ENCODE assay signal across 34 mouse cellular contexts in genomic region chr15:78177257-78177656, GRCm38 (mm10). TPM values are rescaled to one million over a fixed set of nuclear protein-coding genes. Genes with fewer than 3 reads are reported as not detected.
DNase-seq lines count a peak whose midpoint lies in the region; ATAC-seq lines count a peak whose summit lies in the region.
"Had no signal": no experiment of that assay in that cellular context is flagged by ENCODE, and none has a peak within 500 bp of the region (broad histone marks: within the 10 kb centered on the region; RNA-seq: fewer than 3 reads in every experiment).

No protein-coding gene starts in this region.

- H3K36me3 ChIP-seq in hindbrain, embryonic 13.5 days: no peaks in the 10 kb centered on the region
- no peaks in the 10 kb centered on the region for H3K36me3 ChIP-seq in hindbrain, embryonic 14.5 days (replicated peaks; ENCODE audit: control insufficient read depth, insufficient read depth)
- no peaks in the 10 kb centered on the region for H3K36me3 ChIP-seq in midbrain, embryonic 12.5 days
- no peaks in the 10 kb centered on the region for H3K36me3 ChIP-seq in midbrain, embryonic 15.5 days (replicated peaks)
- no peaks in the 10 kb centered on the region for H3K36me3 ChIP-seq in embryonic facial prominence, embryonic 14.5 days (ENCODE audit: control insufficient read depth, insufficient read depth, low read length)
- H3K36me3 ChIP-seq: embryonic facial prominence, embryonic 15.5 days; heart, embryonic 10.5 days; limb, embryonic 12.5 days; liver, embryonic 15.5 days had no signal

- no peak for ATAC-seq in hindbrain, embryonic 13.5 days (ENCODE audit: low FRiP score)
- ATAC-seq in hindbrain, embryonic 14.5 days (ENCODE audit: low FRiP score): no peak
- no peak for ATAC-seq in midbrain, embryonic 12.5 days (ENCODE audit: low FRiP score, low read depth)
- ATAC-seq in midbrain, embryonic 15.5 days (replicated peaks): no peak
- no peak for ATAC-seq in embryonic facial prominence, embryonic 14.5 days (ENCODE audit: low read depth)
- ATAC-seq: forebrain, embryonic 13.5 days; intestine, embryonic 16.5 days; Patski had no signal

- H3K9me3 ChIP-seq in hindbrain, embryonic 13.5 days: no peaks in the 10 kb centered on the region
- no peaks in the 10 kb centered on the region for H3K9me3 ChIP-seq in hindbrain, embryonic 14.5 days (ENCODE audit: control insufficient read depth, low read length)
- H3K9me3 ChIP-seq in midbrain, embryonic 12.5 days: no peaks in the 10 kb centered on the region
- no peaks in the 10 kb centered on the region for H3K9me3 ChIP-seq in midbrain, embryonic 15.5 days
- H3K9me3 ChIP-seq in embryonic facial prominence, embryonic 14.5 days (ENCODE audit: control insufficient read depth, low read length): no peaks in the 10 kb centered on the region
- H3K9me3 ChIP-seq: embryonic facial prominence, embryonic 15.5 days; forebrain, embryonic 13.5 days; G1E; heart, embryonic 10.5 days; limb, embryonic 12.5 days; liver, embryonic 15.5 days had no signal

- no peak overlapping the region for H3K9ac ChIP-seq in hindbrain, embryonic 13.5 days
- H3K9ac ChIP-seq in hindbrain, embryonic 14.5 days: no peak overlapping the region
- no peak overlapping the region for H3K9ac ChIP-seq in midbrain, embryonic 12.5 days (replicated peaks)
- no peak overlapping the region for H3K9ac ChIP-seq in midbrain, embryonic 15.5 days
- H3K9ac ChIP-seq in embryonic facial prominence, embryonic 14.5 days (ENCODE audit: low read depth, low read length): no peak overlapping the region
- H3K9ac ChIP-seq: embryonic facial prominence, embryonic 15.5 days; forebrain, embryonic 13.5 days; limb, embryonic 12.5 days; liver, embryonic 15.5 days; lung, embryonic 14.5 days had no signal

- peak; percentile 4 for DNase-seq in embryo, embryonic 10.5 days (ENCODE audit: low spot score)
- DNase-seq in embryo, embryonic 9.5 days (ENCODE audit: extremely low spot score): no peak
- DNase-seq in hindbrain, embryonic 14.5 days (ENCODE audit: low spot score): no peak
- DNase-seq in embryonic facial prominence, embryonic 14.5 days (ENCODE audit: low spot score): peak; percentile 29
- no peak for DNase-seq in frontal cortex, postnatal 36 days (ENCODE audit: low spot score in 2 of 2)
- DNase-seq: adrenal gland, postnatal 10 days; cerebellum, adult 8-10 months; cerebellum, postnatal 25 days; gastrocnemius, postnatal 14 days; heart, postnatal 36 days; kidney, adult 8-10 months; kidney, postnatal 4 days; lung, embryonic 14.5 days; right cerebral cortex, postnatal 4 days; thymus, adult 18-20 months; thymus, postnatal 36 days had no signal

- no peak overlapping the region for H3K4me2 ChIP-seq in hindbrain, embryonic 13.5 days
- H3K4me2 ChIP-seq in hindbrain, embryonic 14.5 days (replicated peaks): no peak overlapping the region
- H3K4me2 ChIP-seq in midbrain, embryonic 12.5 days (replicated peaks): no peak overlapping the region
- H3K4me2 ChIP-seq in midbrain, embryonic 15.5 days: no peak overlapping the region
- no peak overlapping the region for H3K4me2 ChIP-seq in embryonic facial prominence, embryonic 14.5 days (ENCODE audit: low read depth, low read length)
- H3K4me2 ChIP-seq: embryonic facial prominence, embryonic 15.5 days; forebrain, embryonic 13.5 days; limb, embryonic 12.5 days; liver, embryonic 15.5 days; lung, embryonic 14.5 days had no signal

- H3K27me3 ChIP-seq in hindbrain, embryonic 13.5 days: 0 out of 2 replicates have a peak, but pooled peaks cover 4% of the 10 kb centered on the region
- no peaks in the 10 kb centered on the region for H3K27me3 ChIP-seq in hindbrain, embryonic 14.5 days (ENCODE audit: control insufficient read depth, insufficient read depth, low read length)
- H3K27me3 ChIP-seq in midbrain, embryonic 12.5 days: no peaks in the 10 kb centered on the region
- H3K27me3 ChIP-seq in midbrain, embryonic 15.5 days (replicated peaks): no peaks in the 10 kb centered on the region
- peaks cover 3% of the 10 kb centered on the region; the same call in 1 of the 2 replicates for H3K27me3 ChIP-seq in embryonic facial prominence, embryonic 14.5 days (replicated peaks; ENCODE audit: control insufficient read depth, insufficient read depth, low read length)
- H3K27me3 ChIP-seq: forebrain, embryonic 13.5 days had no signal

- WGBS in hindbrain, embryonic 13.5 days: 59% methylated on average over 10 of the region's 10 CpGs
- WGBS in hindbrain, embryonic 14.5 days: 64% methylated on average over 10 of the region's 10 CpGs
- WGBS in midbrain, embryonic 12.5 days: 67% methylated on average over 10 of the region's 10 CpGs
- WGBS in midbrain, embryonic 15.5 days: 70% methylated on average over 10 of the region's 10 CpGs
- 64% methylated on average over 10 of the region's 10 CpGs for WGBS in embryonic facial prominence, embryonic 14.5 days

- H3K4me1 ChIP-seq in hindbrain, embryonic 13.5 days (replicated peaks): peaks cover 64% of the 10 kb centered on the region
- peaks cover 37% of the 10 kb centered on the region for H3K4me1 ChIP-seq in hindbrain, embryonic 14.5 days (replicated peaks; ENCODE audit: control insufficient read depth, insufficient read depth, low read length)
- H3K4me1 ChIP-seq in midbrain, embryonic 12.5 days: peaks cover 45% of the 10 kb centered on the region
- H3K4me1 ChIP-seq in midbrain, embryonic 15.5 days: peaks cover 42% of the 10 kb centered on the region
- peaks cover 19% of the 10 kb centered on the region for H3K4me1 ChIP-seq in embryonic facial prominence, embryonic 14.5 days (ENCODE audit: control insufficient read depth, insufficient read depth, low read length)

- H3K4me3 ChIP-seq in hindbrain, embryonic 13.5 days: no peak overlapping the region
- H3K4me3 ChIP-seq in hindbrain, embryonic 14.5 days (replicated peaks; ENCODE audit: low read length): no peak overlapping the region
- no peak overlapping the region for H3K4me3 ChIP-seq in midbrain, embryonic 12.5 days
- H3K4me3 ChIP-seq in midbrain, embryonic 15.5 days: no peak overlapping the region
- no peak overlapping the region for H3K4me3 ChIP-seq in embryonic facial prominence, embryonic 14.5 days (ENCODE audit: low read depth, low read length)
- H3K4me3 ChIP-seq: embryonic facial prominence, embryonic 15.5 days; forebrain, embryonic 13.5 days; heart, embryonic 10.5 days; left cerebral cortex, adult 2 months; limb, embryonic 12.5 days; liver, embryonic 15.5 days had no signal

- H3K27ac ChIP-seq in hindbrain, embryonic 13.5 days: 0 out of 2 replicates have a peak overlapping the region, but pooled peaks have one; percentile 55
- no peak overlapping the region for H3K27ac ChIP-seq in hindbrain, embryonic 14.5 days
- 0 out of 2 replicates have a peak overlapping the region, but pooled peaks have one; percentile 16 for H3K27ac ChIP-seq in midbrain, embryonic 12.5 days (replicated peaks)
- H3K27ac ChIP-seq in midbrain, embryonic 15.5 days: no peak overlapping the region
- no peak overlapping the region for H3K27ac ChIP-seq in embryonic facial prominence, embryonic 14.5 days (replicated peaks; ENCODE audit: low read depth, low read length)
- H3K27ac ChIP-seq: embryonic facial prominence, embryonic 15.5 days; forebrain, embryonic 13.5 days; heart, embryonic 10.5 days; kidney, postnatal 0 days; left cerebral cortex, adult 2 months; limb, embryonic 12.5 days; liver, embryonic 15.5 days; stomach, postnatal 0 days had no signal

RNA-seq across cellular contexts. Expression of gene Ift27, which starts 3.4 kb away (rescaled TPM):
- polyA plus RNA-seq in hindbrain, embryonic 13.5 days (2015; fragmentation: Nextera tagmentation; extraction: Ambion mirVana): 106 and 111 TPM in 2 replicates
- 105 and 108 TPM in 2 replicates for polyA plus RNA-seq in hindbrain, embryonic 14.5 days (2014; fragmentation: Nextera tagmentation; extraction: Ambion mirVana)
- polyA plus RNA-seq in midbrain, embryonic 12.5 days (2016; fragmentation: Nextera tagmentation; extraction: Ambion mirVana): 114 and 120 TPM in 2 replicates
- 100 and 106 TPM in 2 replicates for polyA plus RNA-seq in midbrain, embryonic 15.5 days (2015; fragmentation: Nextera tagmentation; extraction: Ambion mirVana)
- 84.7 and 96.6 TPM in 2 replicates for polyA plus RNA-seq in embryonic facial prominence, embryonic 14.5 days (2014; fragmentation: Nextera tagmentation; extraction: Ambion mirVana)

RNA-seq across cellular contexts. Expression of gene Pvalb, which starts 28.9 kb away (rescaled TPM):
- 6.7 and 13.6 TPM in 2 replicates for polyA plus RNA-seq in hindbrain, embryonic 13.5 days (2015; fragmentation: Nextera tagmentation; extraction: Ambion mirVana)
- 6.8 and 8.7 TPM in 2 replicates for polyA plus RNA-seq in hindbrain, embryonic 14.5 days (2014; fragmentation: Nextera tagmentation; extraction: Ambion mirVana)
- polyA plus RNA-seq in midbrain, embryonic 12.5 days (2016; fragmentation: Nextera tagmentation; extraction: Ambion mirVana): 0.38 TPM in 1 of 2 replicates, not detected in the other
- 1.7 and 3.0 TPM in 2 replicates for polyA plus RNA-seq in midbrain, embryonic 15.5 days (2015; fragmentation: Nextera tagmentation; extraction: Ambion mirVana)
- 2.5 and 3.4 TPM in 2 replicates for polyA plus RNA-seq in embryonic facial prominence, embryonic 14.5 days (2014; fragmentation: Nextera tagmentation; extraction: Ambion mirVana)
- polyA plus RNA-seq: embryonic facial prominence, embryonic 15.5 days; forebrain, embryonic 13.5 days; G1E; intestine, embryonic 16.5 days; limb, embryonic 12.5 days; liver, adult 2 months; liver, embryonic 15.5 days; lung, embryonic 14.5 days; neural tube, embryonic 11.5 days; Patski; spleen, adult 2 months; stomach, postnatal 0 days had no signal

RNA-seq across cellular contexts. Expression of gene Cacng2, which starts 57.4 kb away (rescaled TPM):
- 10.5 and 10.7 TPM in 2 replicates for polyA plus RNA-seq in hindbrain, embryonic 13.5 days (2015; fragmentation: Nextera tagmentation; extraction: Ambion mirVana)
- polyA plus RNA-seq in hindbrain, embryonic 14.5 days (2014; fragmentation: Nextera tagmentation; extraction: Ambion mirVana): 14.7 and 15.4 TPM in 2 replicates
- 3.1 and 3.4 TPM in 2 replicates for polyA plus RNA-seq in midbrain, embryonic 12.5 days (2016; fragmentation: Nextera tagmentation; extraction: Ambion mirVana)
- 14.4 and 15.3 TPM in 2 replicates for polyA plus RNA-seq in midbrain, embryonic 15.5 days (2015; fragmentation: Nextera tagmentation; extraction: Ambion mirVana)
- 0.13 and 0.14 TPM in 2 replicates for polyA plus RNA-seq in embryonic facial prominence, embryonic 14.5 days (2014; fragmentation: Nextera tagmentation; extraction: Ambion mirVana)
- polyA plus RNA-seq: G1E; heart, embryonic 10.5 days; heart, embryonic 16.5 days; kidney, postnatal 0 days; limb, embryonic 12.5 days; liver, adult 2 months; liver, embryonic 15.5 days; lung, embryonic 14.5 days; Patski; spleen, adult 2 months had no signal

Comparison
In these comparisons a context has a peak if more than half of its experiments do, and no peak if none do; other contexts are left out.
1. DNase-seq: peak in embryo, embryonic 10.5 days (single experiment) and embryonic facial prominence, embryonic 14.5 days (single experiment); none in embryo, embryonic 9.5 days (single experiment), hindbrain, embryonic 14.5 days (single experiment) and frontal cortex, postnatal 36 days (0 of 2).
2. H3K27ac ChIP-seq: peak in hindbrain, embryonic 13.5 days (single experiment) and midbrain, embryonic 12.5 days (single experiment); none in hindbrain, embryonic 14.5 days (single experiment), midbrain, embryonic 15.5 days (single experiment) and embryonic facial prominence, embryonic 14.5 days (single experiment).